Mouse (Mus musculus) kidney, adult 2 months (tissue): Measurements from ENCODE around the gene Itgb3.

ENCODE experiments used
- CTCF ChIP-seq: fragments of 200-500 bp; conservative IDR thresholded peaks from 2 replicates; pipeline ENCODE4 v1.5.1; 2011; ENCODE audit warnings: low read depth, mild to moderate bottlenecking, control low read depth, low read length, moderate library complexity, mixed read lengths; ENCODE audit not compliant: insufficient read depth, insufficient read length
- POLR2A ChIP-seq: fragments of 200-500 bp; IDR thresholded peaks from one replicate; pipeline ENCODE4 v1.6.1; 2011; ENCODE audit warnings: low read depth, low read length, control low read depth

DNA sequence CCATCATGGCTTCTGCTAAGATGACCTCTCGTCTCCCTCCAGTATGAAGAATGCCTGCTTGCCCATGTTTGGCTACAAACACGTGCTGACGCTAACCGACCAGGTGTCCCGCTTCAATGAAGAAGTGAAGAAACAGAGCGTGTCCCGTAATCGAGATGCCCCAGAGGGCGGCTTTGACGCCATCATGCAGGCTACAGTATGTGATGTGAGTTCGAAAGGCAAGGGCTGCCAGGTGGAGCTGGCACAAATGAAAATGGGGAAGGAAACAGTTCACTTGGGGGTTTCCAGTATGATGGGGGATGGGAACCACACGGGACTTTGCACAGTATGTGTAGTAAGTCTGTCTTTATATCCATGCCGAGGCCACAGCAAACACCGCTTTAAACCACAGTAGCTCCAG is 29.2 kb downstream of the Itgb3 start:
- no peak for TF ChIP-seq POLR2A
- TF ChIP-seq CTCF, result no peak
